Mouse (Mus musculus) liver, adult (tissue): ENCODE data around the gene Casz1.

Experiments used
- GATA4 ChIP-seq: IDR thresholded peaks from 2 replicates; pipeline ENCODE4 v1.6.1; 2014; ENCODE audit warnings: mild to moderate bottlenecking, low read length; ENCODE audit not compliant: insufficient replicate concordance

Gene Casz1

DNA sequence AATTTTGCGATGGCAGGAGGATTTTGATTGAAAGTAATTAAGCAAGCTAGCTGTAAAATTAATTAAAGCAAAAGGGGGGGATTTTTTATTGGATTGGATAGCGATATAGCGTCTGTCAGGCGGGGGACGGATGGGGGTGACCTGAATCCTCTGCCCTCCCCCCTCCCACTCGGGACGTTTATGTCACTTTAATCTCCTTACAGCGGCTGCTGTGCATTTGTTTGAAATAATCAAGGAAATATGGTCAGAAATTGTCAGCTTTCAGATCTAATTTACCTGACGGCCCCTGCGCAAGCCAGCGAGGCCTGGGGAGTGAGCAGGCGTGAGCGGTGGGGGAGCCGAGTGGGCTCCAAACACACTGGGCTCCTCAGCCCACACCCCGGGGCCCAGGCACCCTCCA, 111.6 kb downstream of the Casz1 start:
- no peak for TF ChIP-seq GATA4

DNA sequence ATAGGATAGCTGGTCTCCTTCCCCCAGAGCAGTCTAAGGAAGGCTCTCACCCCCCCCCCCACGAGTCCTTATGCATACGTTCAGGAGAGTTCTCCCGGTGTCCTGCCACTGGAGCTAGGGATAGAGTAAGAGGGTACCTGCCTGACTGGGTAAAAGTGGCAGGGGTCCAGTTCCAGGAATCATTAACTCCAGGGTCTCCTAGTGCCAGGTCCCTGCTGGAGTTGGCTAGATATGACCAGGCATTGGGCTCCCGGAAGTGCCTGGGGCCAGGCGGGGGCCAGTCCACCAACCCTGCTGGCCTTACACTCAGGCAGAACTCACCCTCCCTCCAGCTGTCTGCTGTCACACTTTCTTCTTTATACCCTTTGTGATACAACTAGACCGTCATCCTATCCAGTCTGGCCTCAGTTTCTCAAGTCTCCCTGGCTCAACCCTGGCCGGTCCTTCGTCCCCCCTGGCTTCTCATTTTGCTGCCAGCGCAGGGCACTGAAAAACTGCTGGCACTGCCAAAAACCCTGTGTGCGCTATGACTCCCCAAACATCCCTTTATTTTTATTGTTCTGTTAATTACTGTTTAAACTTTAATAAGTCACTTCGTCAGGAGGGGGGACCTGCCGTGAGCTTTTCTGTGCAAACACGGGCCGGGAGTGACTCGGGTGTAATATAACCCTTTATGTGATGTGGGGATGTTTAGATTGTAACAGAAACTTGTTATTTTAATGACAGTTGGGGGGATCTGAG, 114.6 kb downstream of the Casz1 start:
- no peak for TF ChIP-seq GATA4

DNA sequence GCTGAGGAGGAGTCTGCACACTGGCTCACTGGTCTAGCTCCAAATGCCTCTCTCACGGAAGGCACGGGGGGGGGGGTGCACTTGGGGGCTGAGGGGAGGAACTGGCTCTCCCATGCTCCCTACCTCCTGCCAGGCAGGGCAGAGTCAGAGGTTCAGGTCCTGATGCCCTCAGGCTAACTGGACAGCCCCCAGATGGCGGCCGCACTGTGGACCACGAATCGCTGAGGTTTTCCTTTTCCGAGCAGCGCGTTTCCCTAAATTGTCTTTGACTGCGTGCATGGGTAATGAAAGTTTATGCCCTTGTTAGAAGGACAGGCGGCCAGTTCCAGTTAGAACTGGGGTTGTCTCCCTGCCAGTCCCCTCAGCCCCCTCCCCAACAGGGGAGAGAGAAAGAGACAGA, 116.4 kb downstream of the Casz1 start:
- no peak for TF ChIP-seq GATA4

DNA sequence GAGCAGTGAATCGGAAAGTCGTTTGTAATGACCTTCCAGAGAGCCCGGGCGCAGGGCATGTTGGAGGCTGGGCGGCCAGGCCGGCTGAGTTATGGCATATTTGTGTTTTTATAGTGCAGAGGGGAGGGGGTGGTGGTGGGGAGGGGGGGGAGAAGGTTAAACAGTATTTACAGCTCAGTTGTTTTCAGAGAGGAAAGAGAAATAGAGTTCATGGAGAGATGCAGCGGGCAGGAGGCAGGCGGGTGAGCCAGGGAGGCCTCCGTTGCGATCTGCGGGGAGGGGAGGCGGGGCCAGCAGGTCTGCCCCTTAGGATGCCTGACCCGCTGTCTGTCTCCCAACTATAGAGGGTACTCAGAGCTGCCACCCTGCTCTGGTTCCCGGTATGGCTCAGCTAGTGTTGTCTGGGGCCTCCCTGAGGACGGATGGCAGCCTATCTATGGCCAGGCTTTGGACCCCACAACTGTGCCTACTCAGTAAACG, 118.0 kb downstream of the Casz1 start:
- no peak for TF ChIP-seq GATA4

DNA sequence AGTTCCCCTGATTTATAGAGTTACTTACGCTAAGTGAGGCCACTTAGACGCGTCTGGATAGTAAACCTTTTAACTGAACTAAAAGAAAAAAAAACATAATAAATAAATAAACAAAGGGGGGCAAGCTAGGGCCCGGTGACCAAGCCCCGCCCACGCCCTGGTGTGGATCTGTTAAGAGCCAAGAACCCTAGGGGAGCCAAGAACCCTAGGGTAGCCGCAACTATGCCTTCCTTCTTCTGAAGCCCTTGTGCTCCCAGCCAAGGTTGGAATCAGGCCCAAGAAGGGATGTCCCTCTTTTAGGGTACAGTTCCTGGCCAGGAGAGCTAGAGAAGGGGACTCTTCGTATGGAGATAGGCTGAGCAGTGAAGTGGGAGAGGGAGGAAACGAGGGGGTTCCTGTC, 119.2 kb downstream of the Casz1 start:
- no peak for TF ChIP-seq GATA4

DNA sequence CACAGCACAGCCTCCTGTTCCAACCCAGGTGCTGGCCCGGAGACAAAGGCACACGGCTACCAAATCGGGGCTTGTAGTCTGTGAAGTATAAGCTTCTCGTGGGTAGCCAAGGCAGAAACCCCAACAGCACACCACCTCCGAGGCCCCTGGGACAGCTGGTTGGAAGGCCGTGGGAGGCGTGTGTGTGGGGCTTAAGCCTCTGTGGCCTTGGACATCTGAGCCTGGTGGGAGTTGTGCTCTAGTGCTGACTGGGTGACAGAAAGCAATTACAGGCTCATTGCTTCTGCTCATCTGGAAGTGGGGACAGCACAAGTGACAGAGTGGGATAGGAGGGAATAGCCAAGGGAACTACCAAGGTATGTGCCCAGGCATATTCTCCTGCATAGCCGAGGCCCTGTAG, 119.7 kb downstream of the Casz1 start:
- no peak for TF ChIP-seq GATA4

DNA sequence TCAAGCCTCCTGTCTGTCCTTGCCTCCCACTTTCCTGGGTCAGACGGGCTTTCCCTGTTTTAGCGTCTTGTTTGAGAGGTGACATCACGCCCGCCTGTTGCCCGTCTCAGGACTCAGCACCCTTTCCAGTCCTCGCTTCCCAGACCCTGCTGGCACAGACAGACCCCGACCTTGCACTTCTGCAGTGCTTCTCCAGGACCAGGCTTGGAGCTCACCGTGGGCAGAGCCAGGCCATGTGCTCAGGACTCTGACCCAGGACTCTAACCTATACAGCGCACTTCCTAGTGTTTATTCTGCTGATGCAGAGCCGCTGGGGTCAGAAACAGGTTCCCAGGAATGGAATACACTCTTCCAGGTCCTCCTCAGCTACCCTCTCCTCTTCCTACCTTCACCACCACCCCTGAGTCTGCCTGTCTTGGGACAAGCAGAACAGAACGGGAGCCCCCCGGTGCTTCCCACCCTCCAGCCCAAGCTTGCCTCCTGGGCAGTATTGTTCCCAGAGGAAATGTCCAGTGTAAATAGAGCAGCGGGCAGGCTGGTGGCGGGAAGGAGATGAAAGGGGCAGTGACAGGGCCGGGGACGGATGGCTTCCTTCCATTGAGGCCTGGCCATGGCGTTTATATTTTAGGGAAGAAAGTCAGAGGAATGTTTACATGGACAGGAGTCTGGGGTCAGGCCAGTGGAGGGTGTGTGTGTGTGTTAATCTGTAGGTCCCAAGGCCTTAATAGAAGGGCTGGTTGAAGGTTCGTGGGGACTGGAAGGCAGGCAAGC, 121.5 kb downstream of the Casz1 start:
- no peak for TF ChIP-seq GATA4

DNA sequence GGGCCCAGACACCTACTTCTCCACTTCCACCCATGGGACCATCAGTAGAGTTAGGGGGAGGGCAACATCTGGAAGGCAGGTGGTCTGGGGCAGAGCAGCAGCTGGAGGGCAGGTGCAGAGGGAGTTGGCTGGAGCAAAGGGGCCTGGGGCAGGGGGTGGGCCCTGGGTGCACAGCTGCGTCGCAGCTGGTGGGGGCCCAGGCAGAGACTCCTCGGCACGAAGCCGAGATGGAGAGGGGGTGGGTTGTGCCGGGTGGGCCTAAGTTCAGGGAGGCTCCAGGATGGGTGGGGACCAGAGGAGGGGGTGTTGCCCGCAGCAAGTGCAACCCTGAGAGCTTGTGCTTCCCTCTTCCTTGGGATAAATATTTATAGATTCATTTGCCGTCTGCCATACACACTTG, 122.2 kb downstream of the Casz1 start:
- no peak for TF ChIP-seq GATA4

DNA sequence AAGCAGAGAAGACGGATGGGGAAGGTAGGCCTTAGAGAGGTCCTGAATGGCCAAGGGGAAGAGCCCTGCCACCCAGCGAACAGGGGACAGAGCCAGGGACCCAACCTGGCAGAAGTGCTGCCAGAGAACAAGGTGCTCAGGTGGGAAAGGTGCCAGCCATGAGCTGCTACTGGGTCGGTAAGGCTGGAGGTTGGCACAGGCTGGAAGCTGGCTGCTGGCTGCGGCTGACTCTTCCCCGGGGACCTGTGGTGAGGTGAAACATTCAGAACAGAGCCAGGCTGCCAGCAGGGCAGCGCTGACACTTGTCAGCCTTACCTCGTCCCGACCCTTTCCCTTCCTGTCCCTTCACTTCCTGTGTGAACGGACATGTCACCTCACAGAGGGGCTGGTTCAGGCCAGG, 124.1 kb downstream of the Casz1 start:
- TF ChIP-seq GATA4 = no peak

DNA sequence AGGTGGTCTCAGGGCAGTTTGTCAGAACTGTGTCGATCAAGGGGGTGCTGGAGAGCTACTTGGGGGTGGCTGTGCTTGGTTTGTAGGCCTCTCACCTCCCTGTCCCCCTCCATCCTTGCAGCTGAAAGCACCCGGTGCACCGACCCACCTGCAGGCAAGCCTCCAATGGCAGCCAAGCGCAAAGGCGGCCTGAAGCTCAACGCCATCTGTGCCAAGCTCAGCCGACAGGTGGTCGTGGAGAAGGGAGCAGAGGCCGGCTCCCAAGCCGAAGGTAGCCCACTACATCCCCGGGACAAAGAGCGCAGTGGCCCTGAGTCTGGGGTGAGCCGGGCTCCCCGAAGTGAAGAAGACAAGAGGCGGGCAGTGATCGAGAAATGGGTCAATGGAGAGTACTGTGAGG, 124.6 kb downstream of the Casz1 start:
- no peak for TF ChIP-seq GATA4

DNA sequence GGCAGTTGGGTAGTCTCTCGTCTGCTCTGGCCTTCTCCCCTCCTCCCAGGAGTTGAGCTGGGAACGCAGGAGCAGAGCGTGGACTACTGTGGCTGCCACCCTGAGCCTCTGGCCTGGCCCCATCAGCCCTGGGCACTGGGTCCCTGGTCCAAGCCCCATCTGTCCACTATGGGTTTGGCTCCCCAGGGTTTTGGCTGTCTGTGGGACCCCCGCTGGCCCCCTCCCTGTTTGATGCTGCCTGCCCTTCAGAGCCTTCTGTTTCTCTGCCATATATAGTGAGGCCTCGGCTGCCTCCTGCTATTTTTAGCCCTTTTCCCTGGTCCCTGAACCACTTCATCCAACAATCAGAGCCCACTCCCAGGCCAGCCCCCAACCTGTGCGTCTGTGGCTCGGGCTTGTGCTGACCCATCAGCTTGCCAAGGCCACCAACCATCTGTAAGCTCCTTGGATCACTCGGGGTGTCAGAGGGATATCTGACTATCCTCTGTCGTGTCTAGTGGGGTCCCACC, 126.5 kb downstream of the Casz1 start:
- TF ChIP-seq GATA4 = no peak

DNA sequence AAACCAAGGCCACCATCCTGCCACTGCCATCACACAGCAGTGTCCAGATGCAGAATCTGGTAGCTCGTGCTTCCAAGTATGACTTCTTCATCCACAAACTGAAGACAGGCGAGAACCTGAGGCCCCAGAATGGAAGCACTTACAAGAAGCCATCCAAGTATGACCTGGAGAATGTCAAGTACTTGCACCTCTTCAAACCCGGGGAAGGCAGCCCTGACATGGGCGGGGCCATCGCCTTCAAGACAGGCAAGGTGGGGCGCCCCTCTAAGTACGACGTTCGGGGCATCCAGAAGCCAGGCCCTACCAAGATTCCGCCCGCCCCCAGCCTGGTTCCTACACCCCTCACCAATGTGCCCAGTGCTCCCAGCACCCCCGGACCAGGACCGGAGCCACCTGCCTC, 128.9 kb downstream of the Casz1 start:
- no peak for TF ChIP-seq GATA4

DNA sequence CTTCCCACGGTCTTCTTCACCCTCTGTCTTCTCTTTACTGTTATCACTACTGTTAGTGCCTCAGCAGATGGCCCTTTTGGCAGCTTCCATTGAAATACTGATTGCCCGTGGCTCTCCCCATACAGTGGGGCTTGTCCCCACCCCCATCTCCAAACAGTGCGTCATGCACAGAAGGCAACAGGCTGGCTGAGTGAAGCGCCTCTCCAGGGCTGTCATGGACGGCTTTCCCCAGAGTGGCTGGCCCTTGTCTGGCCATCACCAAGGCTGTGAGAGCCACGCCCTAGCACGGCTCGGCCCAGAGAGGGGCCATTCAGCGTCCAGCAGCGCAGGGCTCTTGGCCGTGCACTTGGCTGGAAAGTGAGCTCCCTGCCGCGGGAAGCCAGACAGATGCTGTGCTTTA, 131.0 kb downstream of the Casz1 start:
- TF ChIP-seq GATA4 = no peak

DNA sequence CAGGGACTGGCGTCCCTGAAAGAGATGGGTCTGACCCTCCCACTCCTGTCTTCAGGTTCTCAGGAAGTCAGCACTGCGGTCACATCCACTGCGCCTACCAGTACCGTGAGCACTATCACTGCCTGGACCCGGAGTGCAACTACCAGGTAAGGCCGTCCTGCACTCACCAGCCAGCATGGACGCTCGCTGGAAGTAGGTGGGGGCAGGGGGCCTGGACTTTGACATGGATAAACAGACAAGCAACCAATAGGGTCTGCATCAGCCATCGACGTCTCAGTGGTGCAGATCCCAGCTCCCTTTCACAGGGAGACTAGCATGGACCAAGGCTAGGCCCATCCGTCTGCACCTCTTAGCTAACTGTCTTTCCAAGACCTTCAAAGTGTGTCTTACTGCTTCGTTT, 131.9 kb downstream of the Casz1 start:
- no peak for TF ChIP-seq GATA4

DNA sequence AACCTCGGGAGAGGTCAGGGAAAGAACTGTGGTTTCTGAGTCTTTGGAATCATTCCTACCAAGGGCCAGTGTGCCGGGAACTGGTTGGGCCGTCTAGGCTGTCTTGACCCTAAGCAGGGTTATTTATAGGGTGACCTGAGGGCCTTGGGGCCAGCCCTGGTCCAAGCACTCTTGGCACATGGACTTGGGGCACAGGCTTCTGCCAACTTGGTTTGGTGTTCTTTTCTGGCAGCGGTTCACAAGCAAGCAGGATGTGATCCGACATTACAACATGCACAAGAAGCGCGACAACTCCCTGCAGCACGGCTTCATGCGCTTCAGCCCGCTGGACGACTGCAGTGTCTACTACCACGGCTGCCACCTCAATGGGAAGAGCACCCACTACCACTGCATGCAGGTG, 132.5 kb downstream of the Casz1 start:
- TF ChIP-seq GATA4 = no peak

DNA sequence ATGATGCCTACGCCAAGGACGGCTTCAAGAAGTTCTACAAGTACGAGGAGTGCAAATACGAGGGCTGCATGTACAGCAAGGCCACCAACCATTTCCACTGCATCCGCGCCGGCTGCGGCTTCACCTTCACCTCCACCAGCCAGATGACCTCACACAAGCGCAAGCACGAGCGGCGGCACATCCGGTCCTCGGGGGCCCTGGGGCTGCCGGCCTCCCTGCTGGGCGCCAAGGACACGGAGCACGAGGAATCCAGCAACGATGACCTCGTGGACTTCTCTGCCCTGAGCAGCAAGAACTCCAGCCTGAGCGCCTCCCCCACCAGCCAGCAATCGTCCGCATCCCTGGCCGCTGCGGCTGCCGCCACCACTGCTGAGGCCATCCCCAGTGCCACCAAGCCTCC, 134.3 kb downstream of the Casz1 start:
- no peak for TF ChIP-seq GATA4
